Mouse (Mus musculus) G1E (cell line): ENCODE measurements around the gene Rmdn2. TPM values are rescaled to one million over a fixed set of nuclear protein-coding genes. Genes with fewer than 3 reads are reported as not detected.

Experiments
- ATAC-seq: 2 replicates; pipeline ENCODE4 v1.8.0; 2016; ENCODE audit warnings: mild to moderate bottlenecking; ENCODE audit not compliant: insufficient number of reproducible peaks, poor library complexity, low FRiP score, severe bottlenecking; ENCODE audit errors: extremely low read depth
- DNase-seq: peaks from one replicate; pipeline ENCODE4 v3.0.0; 2012; ENCODE audit warnings: low spot score
- H3K27me3 ChIP-seq: 2 replicates; pipeline ENCODE4 v1.6.1; 2012; ENCODE audit warnings: mild to moderate bottlenecking, low read length, inconsistent platforms; ENCODE audit not compliant: insufficient read depth
- H3K36me3 ChIP-seq: replicated peaks from 2 replicates; pipeline ENCODE3; 2012; ENCODE audit warnings: mild to moderate bottlenecking, inconsistent platforms
- H3K4me1 ChIP-seq: 2 replicates; pipeline ENCODE4 v1.6.1; 2012; ENCODE audit warnings: low read depth, low read length, inconsistent platforms, mixed read lengths; ENCODE audit not compliant: insufficient read depth
- H3K4me3 ChIP-seq: 2 replicates; pipeline ENCODE4 v1.5.1; 2012; ENCODE audit warnings: low read depth, mild to moderate bottlenecking, inconsistent platforms, low read length, moderate library complexity, mixed read lengths
- H3K9me3 ChIP-seq: replicated peaks from 2 replicates; pipeline ENCODE4 v1.6.1; 2012; ENCODE audit warnings: inconsistent platforms
- GATA1 ChIP-seq: IDR thresholded peaks from 2 replicates; pipeline ENCODE4 v1.6.1; 2012; ENCODE audit warnings: borderline replicate concordance, low read length, inconsistent platforms, mixed read lengths
- GATA2 ChIP-seq: IDR thresholded peaks from 2 replicates; pipeline ENCODE4 v1.6.1; 2012; ENCODE audit warnings: low read depth, low read length, inconsistent platforms, borderline replicate concordance
- POLR2AphosphoS5 ChIP-seq: IDR thresholded peaks from 2 replicates; pipeline ENCODE4 v1.6.1; 2012; ENCODE audit warnings: low read depth, low read length, inconsistent platforms; ENCODE audit not compliant: insufficient replicate concordance
- TAL1 ChIP-seq: conservative IDR thresholded peaks from 2 replicates; pipeline ENCODE4 v1.6.1; 2012; ENCODE audit warnings: low read depth, low read length, inconsistent platforms, mixed read lengths
- polyA plus RNA-seq: library from polyadenylated mRNA; stranded (reverse); fragments of >175 nt; gene quantifications from 2 replicates; pipeline ENCODE4 v1.2.3, GENCODE M21; 2012
- total RNA-seq, 2 experiments: library from RNA; stranded (forward) in 1 of 2; stranded (reverse) in 1 of 2; fragments of 200-1000 nt in 1 of 2; fragments of >200 nt in 1 of 2; fragmentation: Nextera tagmentation in 1 of 2; gene quantifications; 2 replicates each; pipeline ENCODE4 v1.2.3; 2014 to 2017

Rmdn2 gene
- total and polyA plus RNA-seq, 3 experiments: 1.1 to 4.7 (median 4.0) TPM

DNA sequence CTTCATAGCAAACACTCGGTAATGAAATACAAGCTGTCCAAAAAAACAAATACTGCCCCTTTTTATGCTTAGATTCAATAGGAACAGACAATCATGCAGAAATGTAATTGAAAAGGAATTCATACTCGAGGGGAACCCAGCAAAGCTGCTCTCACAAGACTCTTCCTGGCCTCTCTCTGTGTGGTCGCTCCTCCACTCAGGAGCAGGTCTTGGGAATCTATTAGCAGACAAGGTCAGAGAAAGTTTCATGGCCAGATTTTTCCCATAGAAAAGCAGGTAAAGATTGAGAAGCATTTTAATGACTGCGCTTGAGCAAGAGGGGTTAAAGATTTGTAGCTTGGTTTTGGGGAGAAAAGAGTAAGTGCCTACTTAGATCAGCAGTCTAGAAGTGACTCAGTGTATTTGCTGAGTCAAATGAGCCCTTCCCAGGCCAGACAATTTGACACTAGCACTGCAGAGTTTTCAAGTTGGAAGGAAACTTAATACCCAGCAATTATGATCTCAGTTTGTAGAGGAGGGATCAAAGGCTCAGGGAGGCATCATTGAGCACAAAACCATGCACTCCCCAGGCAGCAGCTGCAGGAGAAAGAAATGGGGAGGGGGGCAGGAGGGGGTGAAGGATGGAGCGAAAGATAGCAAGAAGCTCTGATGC lies 127.3 kb downstream of the Rmdn2 start:
- no peak for TF ChIP-seq GATA1
- TF ChIP-seq POLR2AphosphoS5: no peak
- TF ChIP-seq GATA2: no peak
- Histone ChIP-seq H3K4me3 (no peak overlapping the region), H3K36me3 (no peaks in the 10 kb centered on the region), H3K27me3 (no peaks in the 10 kb centered on the region), H3K9me3 (no peaks in the 10 kb centered on the region), H3K4me1 (no peaks in the 10 kb centered on the region)
- DNase-seq (no peak), ATAC-seq (no peak)

DNA sequence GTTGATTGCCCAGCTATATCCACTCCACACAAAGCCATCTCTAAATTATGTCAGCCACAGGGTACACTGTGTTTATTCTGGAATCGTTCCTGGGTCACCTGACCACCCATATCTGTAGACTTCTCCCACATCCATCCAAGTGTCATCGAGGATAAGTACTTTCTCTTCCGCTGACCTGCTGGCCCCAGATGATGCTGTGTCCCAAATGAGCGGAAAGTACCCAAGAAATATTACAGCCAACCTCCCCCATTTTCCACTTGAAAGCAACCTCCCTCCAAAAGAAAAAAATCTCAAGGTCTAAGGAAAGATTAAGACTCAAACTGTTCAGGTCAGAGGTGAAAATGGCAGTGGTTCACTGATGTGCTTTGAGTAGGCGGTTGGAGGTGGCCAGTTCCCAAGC lies 131.0 kb downstream of the Rmdn2 start:
- DNase-seq (no peak), ATAC-seq (no peak)
- TF ChIP-seq TAL1: no peak
- no peaks in the 10 kb centered on the region for H3K9me3 ChIP-seq
- H3K4me3 ChIP-seq: no peak overlapping the region
- H3K36me3 ChIP-seq: no peaks in the 10 kb centered on the region
- no peaks in the 10 kb centered on the region for H3K4me1 ChIP-seq
- no peaks in the 10 kb centered on the region for H3K27me3 ChIP-seq

Other genes starting within 250 kb of the Rmdn2 start
- not detected in 2 replicates for gene Cyp1b1, start 103.2 kb downstream of the Rmdn2 start, total RNA-seq (2014; fragmentation: Nextera tagmentation)
- gene Cyp1b1, start 103.2 kb downstream of the Rmdn2 start, total RNA-seq (2017): 0.05 and 0.12 TPM in 2 replicates
- not detected in 2 replicates for gene Cyp1b1, start 103.2 kb downstream of the Rmdn2 start, polyA plus RNA-seq